Mouse (Mus musculus) kidney, postnatal 14 days (tissue): Measurements from ENCODE around the gene Lnx2.

Source experiments
- DNase-seq: peaks from one replicate; pipeline ENCODE4 v3.0.0; 2022; ENCODE audit warnings: mixed read lengths

Lnx2 gene

GRCm38 (mm10) chr5:147015191-147015590, 61.2 kb downstream of the Lnx2 start:
- no peak for DNase-seq

GRCm38 (mm10) chr5:147013845-147014244, 62.5 kb downstream of the Lnx2 start:
- DNase-seq: no peak

- DNase-seq: no peak
These were observed 65.1 kb downstream of the Lnx2 start for GRCm38 (mm10) chr5:147011333-147011732.

- DNase-seq: no peak
These were observed 73.1 kb downstream of the Lnx2 start for GRCm38 (mm10) chr5:147003303-147003702.

GRCm38 (mm10) chr5:147001312-147001711, 75.1 kb downstream of the Lnx2 start:
- DNase-seq: no peak

GRCm38 (mm10) chr5:146998802-146999201, 77.6 kb downstream of the Lnx2 start:
- no peak for DNase-seq

GRCm38 (mm10) chr5:146996812-146997211, 79.6 kb downstream of the Lnx2 start:
- no peak for DNase-seq

- DNase-seq: no peak
These were observed 81.4 kb downstream of the Lnx2 start for GRCm38 (mm10) chr5:146994973-146995372.

- DNase-seq: no peak
These were observed 82.9 kb downstream of the Lnx2 start for GRCm38 (mm10) chr5:146993509-146993908.

- no peak for DNase-seq
These were observed 87.3 kb downstream of the Lnx2 start for GRCm38 (mm10) chr5:146989051-146989450.

- no peak for DNase-seq
These were observed 88.8 kb downstream of the Lnx2 start for GRCm38 (mm10) chr5:146987588-146987987.

GRCm38 (mm10) chr5:146985725-146986433, 90.5 kb downstream of the Lnx2 start:
- DNase-seq: no peak

- DNase-seq: peak; percentile 73
These were observed 93.2 kb downstream of the Lnx2 start for GRCm38 (mm10) chr5:146983216-146983615.

- peak; percentile 61 for DNase-seq
These were observed 95.0 kb downstream of the Lnx2 start for GRCm38 (mm10) chr5:146981376-146981775.

- DNase-seq: peak; percentile 56
These were observed 101.6 kb downstream of the Lnx2 start for GRCm38 (mm10) chr5:146974781-146975123.

GRCm38 (mm10) chr5:146973858-146974780, 102.3 kb downstream of the Lnx2 start:
- peak; percentile 67 for DNase-seq

- peak; percentile 50 for DNase-seq
These were observed 103.0 kb downstream of the Lnx2 start for GRCm38 (mm10) chr5:146973353-146973752.

GRCm38 (mm10) chr5:146971776-146972561, 104.4 kb downstream of the Lnx2 start:
- no peak for DNase-seq

- no peak for DNase-seq
These were observed 107.5 kb downstream of the Lnx2 start for GRCm38 (mm10) chr5:146968695-146969393.
